Mouse (Mus musculus) lung, adult 2 months (tissue): ENCODE measurements around the gene Tmem110. TPM values are rescaled to one million over a fixed set of nuclear protein-coding genes. Genes with fewer than 3 reads are reported as not detected.

ENCODE experiments used
- DNase-seq: peaks from one replicate; pipeline ENCODE4 v3.0.0; 2022
- H3K4me1 ChIP-seq: fragments of 200-500 bp; 2 replicates; pipeline ENCODE4 v1.6.1; 2011; ENCODE audit warnings: low read length; ENCODE audit not compliant: control insufficient read depth, insufficient read depth
- H3K4me3 ChIP-seq: fragments of 200-500 bp; replicated peaks from 2 replicates; pipeline ENCODE3; 2011; ENCODE audit warnings: low read depth, mild to moderate bottlenecking, control low read depth, low read length; ENCODE audit errors: extremely low read depth
- CTCF ChIP-seq: fragments of 200-500 bp; IDR thresholded peaks from 2 replicates; pipeline ENCODE4 v1.5.1; 2011; ENCODE audit warnings: mild to moderate bottlenecking, low read length, control low read depth; ENCODE audit not compliant: insufficient read depth
- POLR2A ChIP-seq: fragments of 200-500 bp; IDR thresholded peaks from 2 replicates; pipeline ENCODE4 v1.6.1; 2011; ENCODE audit warnings: low read depth, mild to moderate bottlenecking, control low read depth, low read length, borderline replicate concordance; ENCODE audit errors: extremely low read depth
- WGBS: fragments of 180-500 bp; shearing (Covaris S2); methylation state at CpG from one replicate; pipeline ENCODE4 v1.1.7; 2018; 5-methylcytosine and 5-hydroxymethylcytosine counted together
- polyA plus RNA-seq: library from polyadenylated mRNA; depleted of rRNA; stranded (reverse); fragments of >200 nt; gene quantifications from 2 replicates; pipeline ENCODE4 v1.2.3, GENCODE M21; 2012; rRNA removed

Gene Tmem110
- 40.6 and 43.7 TPM in 2 replicates for polyA plus RNA-seq

DNA sequence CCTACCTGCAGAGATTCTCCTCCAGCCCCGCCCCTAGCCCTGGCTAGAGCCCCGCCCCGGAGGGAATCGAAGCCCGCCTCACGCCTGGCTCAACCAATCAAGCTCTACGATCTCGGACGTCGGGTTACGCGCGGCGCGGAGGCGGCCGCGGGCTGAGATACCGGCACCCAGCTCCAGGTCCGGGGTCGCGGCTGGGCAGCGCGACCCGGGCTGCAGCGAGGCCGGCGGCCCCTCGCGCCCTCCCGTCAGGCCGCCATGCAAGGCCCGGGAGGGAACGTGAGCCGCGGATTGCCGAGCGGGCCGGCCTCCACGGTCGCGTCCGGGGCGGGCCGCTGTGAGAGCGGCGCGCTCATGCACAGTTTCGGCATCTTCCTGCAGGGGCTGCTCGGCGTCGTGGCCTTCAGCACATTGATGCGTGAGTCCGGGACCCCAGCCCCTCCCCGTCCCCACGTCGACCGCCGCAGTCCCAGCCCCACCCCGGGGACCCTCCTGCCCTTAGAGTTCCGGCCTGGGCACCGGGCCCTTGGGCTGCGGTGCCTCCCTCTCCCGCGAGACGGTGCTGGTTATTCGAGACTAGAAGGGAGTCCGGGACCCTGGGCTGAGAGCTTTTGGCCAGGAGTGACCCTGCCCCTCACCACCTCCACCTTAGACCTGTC lies at the start of gene Tmem110:
Gene Tmem110, plus strand, starts transcription at position 115 of the 656 bp plus-strand sequence.
- WGBS: under 1% methylated on average over 68 of the region's 68 CpGs
- Histone ChIP-seq H3K4me1 (peaks cover 14% of the 10 kb centered on the region), H3K4me3 (peak within 1 kb of the TSS; percentile 83)
- peak; percentile 91 for DNase-seq
- TF ChIP-seq CTCF: 0 out of 2 replicates have a peak, but pooled peaks have one; percentile 4
- TF ChIP-seq POLR2A: peak; percentile 41; the same call in 1 of the 2 replicates

DNA sequence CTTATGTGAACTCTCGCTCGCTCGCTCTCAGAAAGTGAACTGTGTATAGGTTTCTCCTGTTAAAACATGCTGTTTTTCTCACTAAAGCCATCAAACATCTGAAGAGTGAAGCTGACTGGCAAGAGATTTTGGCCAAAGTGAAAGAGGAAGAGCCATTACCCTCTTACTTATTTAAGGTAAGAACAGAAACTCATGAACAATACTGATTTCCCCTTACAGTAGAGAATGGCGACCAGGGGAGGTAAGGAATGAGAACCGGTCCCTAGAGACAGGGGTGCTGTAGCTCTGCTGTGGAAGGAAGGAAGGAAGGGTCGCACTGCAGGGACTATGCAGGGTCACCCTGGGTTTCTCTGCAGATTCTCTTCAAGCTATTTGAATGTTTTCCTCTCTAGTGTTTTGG lies 40.8 kb upstream of the Tmem110 start:
- TF ChIP-seq POLR2A (no peak), CTCF (no peak)
- 87% methylated on average over 6 of the region's 6 CpGs for WGBS
- H3K4me3 ChIP-seq: no peak overlapping the region
- no peaks in the 10 kb centered on the region for H3K4me1 ChIP-seq
- DNase-seq: no peak

DNA sequence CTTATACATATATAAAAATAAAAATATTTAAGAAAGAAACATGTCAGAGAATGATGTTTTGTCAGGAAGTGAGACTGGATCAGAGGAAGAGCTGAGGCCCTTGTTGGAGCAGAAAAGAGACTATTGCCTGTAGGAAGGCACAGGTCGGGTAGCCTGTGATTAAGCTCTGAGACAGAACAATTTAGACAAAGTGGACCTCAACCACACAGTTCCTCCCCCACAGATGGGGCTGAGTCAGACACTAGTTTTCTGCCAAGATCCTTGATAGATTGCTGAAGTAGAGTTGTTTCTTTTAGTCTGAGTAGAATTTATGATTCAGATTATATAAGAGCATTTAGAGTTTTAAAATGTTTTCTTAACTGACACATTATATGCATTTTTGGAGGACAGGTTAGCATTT lies 35.9 kb upstream of the Tmem110 start:
- Histone ChIP-seq H3K4me3 (no peak overlapping the region), H3K4me1 (no peaks in the 10 kb centered on the region)
- no peak for DNase-seq
- no peak for TF ChIP-seq POLR2A
- TF ChIP-seq CTCF: no peak
- WGBS: 44% methylated on average over 1 of the region's 1 CpGs

DNA sequence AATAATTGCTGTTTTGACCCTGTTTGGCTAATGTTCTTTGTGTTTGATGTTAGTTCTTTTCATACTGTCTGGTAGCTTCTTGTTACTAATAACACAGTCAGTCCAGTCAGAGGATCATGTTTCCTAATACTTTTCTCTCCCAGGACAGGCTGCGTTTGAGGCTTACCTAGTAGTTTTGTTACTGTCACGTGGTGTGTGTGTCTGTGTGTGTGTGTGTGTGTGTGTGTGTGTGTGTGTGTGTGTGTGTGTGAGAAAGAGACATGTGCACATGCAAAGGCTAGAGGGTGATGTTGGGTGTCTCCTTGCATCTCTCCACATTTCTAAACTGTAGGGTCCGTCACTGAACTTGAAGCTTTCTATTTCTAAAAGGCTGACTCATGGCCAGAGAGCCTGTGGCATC lies 32.5 kb upstream of the Tmem110 start:
- WGBS: 92% methylated on average over 3 of the region's 3 CpGs
- no peaks in the 10 kb centered on the region for H3K4me1 ChIP-seq
- TF ChIP-seq CTCF: no peak
- no peak for TF ChIP-seq POLR2A
- no peak for DNase-seq
- H3K4me3 ChIP-seq: no peak overlapping the region

DNA sequence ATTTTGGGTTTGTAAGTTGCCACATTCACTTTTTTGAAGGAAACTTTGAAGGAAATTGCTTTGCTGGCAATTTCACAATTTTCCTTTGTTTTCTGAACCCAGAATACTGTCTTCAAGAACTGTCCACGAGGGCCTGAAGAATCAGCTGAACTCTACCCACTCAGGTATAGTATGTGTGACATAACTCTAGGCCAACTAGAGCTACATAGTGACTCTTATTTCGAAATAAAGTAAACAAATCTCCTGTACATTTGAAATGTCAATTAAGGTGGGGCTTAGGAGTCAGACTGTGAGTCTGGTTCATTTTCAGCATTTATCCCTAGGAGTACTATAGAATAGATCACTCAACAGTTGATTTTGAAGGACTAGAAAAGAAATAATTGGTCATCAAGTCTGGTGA lies 23.6 kb upstream of the Tmem110 start:
- WGBS: 70% methylated on average over 2 of the region's 2 CpGs
- Histone ChIP-seq H3K4me3 (no peak overlapping the region), H3K4me1 (no peaks in the 10 kb centered on the region)
- TF ChIP-seq POLR2A (no peak), CTCF (no peak)
- DNase-seq: no peak

DNA sequence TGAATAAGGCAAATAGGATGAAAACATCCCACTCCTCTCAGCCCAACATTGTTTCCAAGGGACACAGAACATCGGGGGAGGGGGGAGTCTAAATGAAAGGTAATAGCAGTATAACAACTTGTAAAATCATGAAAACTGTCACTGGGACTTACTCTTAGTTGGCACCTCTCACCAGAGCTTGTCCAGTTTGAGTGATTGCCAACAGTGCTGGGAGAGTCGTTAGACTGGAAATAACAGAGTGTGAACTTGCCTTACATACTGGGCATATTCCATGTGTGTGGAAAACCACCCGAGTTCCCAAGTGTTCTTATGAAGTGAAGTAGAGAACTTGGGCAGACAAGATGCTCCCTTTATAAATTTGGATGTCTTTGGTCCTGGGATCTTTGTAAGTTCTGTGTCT lies 4.3 kb upstream of the Tmem110 start:
- peaks cover 4% of the 10 kb centered on the region; the same call in 1 of the 2 replicates for H3K4me1 ChIP-seq
- TF ChIP-seq POLR2A (no peak), CTCF (no peak)
- H3K4me3 ChIP-seq: no peak overlapping the region
- no peak for DNase-seq
- WGBS: 55% methylated on average over 3 of the region's 3 CpGs

DNA sequence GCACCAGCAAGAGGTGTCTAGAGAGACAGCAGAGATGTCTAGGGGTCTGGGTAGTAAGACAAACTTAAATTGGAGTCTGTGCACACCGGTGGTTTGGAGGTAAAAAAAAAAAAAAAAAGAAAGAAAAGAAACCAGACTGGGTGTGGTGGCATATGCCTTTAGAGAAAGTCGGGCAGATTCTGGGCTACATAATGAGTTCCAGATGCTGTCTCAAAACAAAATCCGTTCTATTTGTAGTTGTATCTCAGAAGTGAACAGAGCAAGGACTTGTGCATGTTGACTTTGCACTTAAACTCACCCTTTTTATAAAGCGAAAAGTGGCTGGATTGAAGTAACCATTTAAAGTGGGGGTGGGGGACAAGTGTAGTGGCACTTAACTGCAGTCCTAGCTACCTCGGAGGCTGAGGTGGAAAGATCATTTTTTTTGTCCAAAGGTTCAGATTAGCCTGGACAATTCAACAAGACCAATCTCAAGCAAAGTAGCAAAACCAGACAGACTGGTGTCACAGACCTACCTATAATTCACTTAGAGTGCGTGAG lies 864 bp upstream of the Tmem110 start:
- Histone ChIP-seq H3K4me1 (peaks cover 10% of the 10 kb centered on the region), H3K4me3 (no peak overlapping the region)
- WGBS: 46% methylated on average over 6 of the region's 6 CpGs
- DNase-seq: no peak
- TF ChIP-seq POLR2A (no peak), CTCF (no peak)

DNA sequence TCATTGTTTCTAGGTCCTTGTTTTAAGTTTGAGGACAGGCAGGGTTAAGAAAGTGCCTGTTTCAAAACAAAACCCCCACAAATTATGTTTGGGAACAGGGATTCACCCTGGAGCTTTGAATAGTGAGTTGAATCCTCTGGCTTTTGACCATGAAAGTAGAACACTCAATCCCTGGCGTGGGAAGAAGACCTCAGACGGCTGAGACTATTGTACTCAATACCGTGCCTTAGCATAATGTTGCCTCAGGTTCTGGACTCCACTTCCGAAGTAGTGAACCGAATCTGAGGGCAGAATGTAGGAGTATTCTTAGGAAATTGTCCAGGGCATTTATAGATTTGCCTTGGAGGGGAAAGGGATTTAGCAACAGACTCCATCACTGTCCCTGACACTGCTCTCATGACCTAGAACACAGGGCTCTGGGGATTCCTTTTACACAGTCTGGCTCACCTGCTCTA lies 342 bp upstream of the Tmem110 start:
- no peak for TF ChIP-seq CTCF
- no peak for TF ChIP-seq POLR2A
- H3K4me1 ChIP-seq: peaks cover 13% of the 10 kb centered on the region
- no peak for DNase-seq
- WGBS: 35% methylated on average over 5 of the region's 5 CpGs
- H3K4me3 ChIP-seq: no peak overlapping the region

DNA sequence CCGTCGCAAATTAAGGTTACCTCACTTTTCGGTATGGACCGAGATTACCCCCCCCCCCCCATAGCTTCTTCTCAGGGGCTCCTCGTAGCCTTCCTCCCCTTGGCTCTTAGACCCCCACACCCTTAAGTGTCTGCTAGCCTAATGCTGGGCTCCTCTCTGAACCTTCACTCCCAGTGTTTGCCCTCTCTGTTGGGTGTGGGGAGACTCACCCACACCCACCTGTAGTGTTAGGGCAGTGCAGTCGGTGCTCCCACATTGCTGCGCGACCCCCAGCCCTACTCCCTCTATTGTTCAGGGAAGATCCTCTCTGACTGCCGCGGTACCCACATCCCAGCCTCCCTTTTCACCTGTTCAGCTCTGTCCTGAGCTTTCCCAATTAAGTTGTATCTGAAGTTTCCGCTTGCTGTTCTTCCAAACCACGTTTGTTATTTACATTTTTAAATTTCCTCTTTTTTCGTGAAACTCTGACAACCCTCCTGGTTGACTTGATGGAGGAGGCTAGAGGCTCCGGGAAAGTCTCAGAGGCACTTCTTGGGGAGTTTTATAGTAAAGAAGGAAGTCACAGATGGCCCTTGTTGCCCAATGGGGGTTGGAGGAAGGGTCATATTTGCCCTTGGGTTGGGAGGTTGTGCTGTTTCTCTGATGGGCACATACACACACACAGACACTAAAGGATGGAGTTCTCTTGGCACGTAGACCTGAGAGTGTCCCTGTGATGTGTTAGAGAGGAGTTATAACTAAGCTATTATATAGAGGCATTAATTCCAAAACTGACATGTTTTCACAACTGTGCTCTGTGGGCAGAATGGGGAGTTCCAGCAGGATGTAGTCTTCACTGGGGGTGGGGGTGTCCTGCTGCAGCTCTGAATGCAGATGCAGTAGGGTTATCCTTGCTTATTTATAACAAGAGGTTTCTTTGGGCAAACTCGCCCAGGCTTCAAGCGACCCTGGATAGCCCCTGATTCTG lies 1.1 kb downstream of the Tmem110 start:
- 18% methylated on average over 17 of the region's 17 CpGs for WGBS
- peak overlapping the region; percentile 83 for H3K4me3 ChIP-seq
- no peak for TF ChIP-seq CTCF
- no peak for TF ChIP-seq POLR2A
- no peak for DNase-seq
- H3K4me1 ChIP-seq: peaks cover 17% of the 10 kb centered on the region

DNA sequence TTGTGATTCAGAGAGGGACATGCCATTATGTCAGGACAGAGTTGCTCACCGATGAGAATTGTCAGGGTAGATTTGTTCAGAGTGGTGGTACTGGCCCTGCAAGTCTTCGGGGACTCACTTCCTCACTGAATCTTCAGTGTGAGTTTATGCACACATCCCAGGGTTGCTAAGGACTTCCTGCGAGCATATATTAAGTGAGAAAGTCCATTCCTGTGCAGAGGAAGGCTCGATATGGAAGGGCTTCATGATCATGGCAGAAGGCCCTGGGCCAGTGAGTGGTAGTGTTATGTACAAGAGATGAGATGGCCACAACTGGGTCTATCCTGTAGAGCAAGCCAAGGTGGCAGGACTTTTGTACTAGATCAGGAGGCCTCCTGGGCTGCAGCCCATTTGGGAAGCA lies 2.1 kb downstream of the Tmem110 start:
- WGBS: 51% methylated on average over 4 of the region's 4 CpGs
- no peak for DNase-seq
- Histone ChIP-seq H3K4me3 (no peak overlapping the region), H3K4me1 (peaks cover 17% of the 10 kb centered on the region)
- TF ChIP-seq POLR2A: no peak
- no peak for TF ChIP-seq CTCF
